Comparison of ENCODE assay signal across 8 mouse cellular contexts in genomic region chr11:74863471-74863870, GRCm38 (mm10). TPM values are rescaled to one million over a fixed set of nuclear protein-coding genes. Genes with fewer than 3 reads are reported as not detected.
DNase-seq lines count a peak whose midpoint lies in the region; ATAC-seq and TF ChIP-seq lines count a peak whose summit lies in the region.

No protein-coding gene starts in this region.

- 25% methylated on average over 11 of the region's 11 CpGs for WGBS in neural tube, embryonic 11.5 days

- peak; percentile 50 for TF ChIP-seq CTCF in left cerebral cortex, adult 2 months (IDR thresholded peaks at IDR 0.05)

- no peak overlapping the region for H3K4me2 ChIP-seq in neural tube, embryonic 11.5 days (ENCODE audit: low read depth)

- no peak overlapping the region for H3K9ac ChIP-seq in neural tube, embryonic 11.5 days (ENCODE audit: low read length)

- no peaks in the 10 kb centered on the region; the same call in 1 of the 2 replicates for H3K36me3 ChIP-seq in neural tube, embryonic 11.5 days (ENCODE audit: control insufficient read depth, insufficient read depth, low read length)

- no peaks in the 10 kb centered on the region for H3K9me3 ChIP-seq in neural tube, embryonic 11.5 days (ENCODE audit: control insufficient read depth, low read length)

- no peaks in the 10 kb centered on the region for H3K4me1 ChIP-seq in neural tube, embryonic 11.5 days (ENCODE audit: control insufficient read depth, insufficient read depth, low read length)

- H3K4me3 ChIP-seq in left cerebral cortex, adult 2 months, result no peak overlapping the region
- H3K4me3 ChIP-seq in neural tube, embryonic 11.5 days (ENCODE audit: low read depth, low read length), result no peak overlapping the region

- no peaks in the 10 kb centered on the region for H3K27me3 ChIP-seq in neural tube, embryonic 11.5 days (ENCODE audit: control insufficient read depth, insufficient read depth, low read length)

- peak; percentile 73 for DNase-seq in cerebellum, postnatal 14 days
- no peak for DNase-seq in cerebellum, adult 9-10 months
- DNase-seq in left cerebral cortex, adult 2 months (ENCODE audit: extremely low spot score in 1 of 2, low spot score in 2 of 2), result no peak
- no peak for DNase-seq in left cerebral cortex, postnatal 14 days (ENCODE audit: low spot score in 2 of 2)
- DNase-seq in heart, postnatal 4 days, result peak; percentile 55
- peak; percentile 50 for DNase-seq in neural tube, embryonic 11.5 days (ENCODE audit: low spot score)
- DNase-seq in urinary bladder, adult 18-20 months (ENCODE audit: low spot score in 2 of 2), result no peak
- no peak for DNase-seq in frontal cortex, postnatal 25 days (ENCODE audit: low spot score in 2 of 2)

- no peak overlapping the region for H3K27ac ChIP-seq in left cerebral cortex, adult 2 months
- H3K27ac ChIP-seq in neural tube, embryonic 11.5 days (ENCODE audit: low read depth, low read length), result no peak overlapping the region

- no peak for ATAC-seq in neural tube, embryonic 11.5 days (ENCODE audit: insufficient read depth, low FRiP score, low TSS enrichment)

- intact Hi-C loops in left cerebral cortex, adult 2 months (cut with DNase I), result no loop called here
- intact Hi-C loops in left cerebral cortex, postnatal 14 days (cut with DNase I), result no loop called here

RNA-seq across cellular contexts. Expression of gene Mnt, which starts 32.8 kb away (rescaled TPM):
- 10 to 100 TPM; 32.4 to 37.3 TPM for total RNA-seq in left cerebral cortex, adult 2 months (2021)
- total RNA-seq in left cerebral cortex, postnatal 14 days (2021), result 10 to 100 TPM; 31.5 to 32.0 TPM
- total RNA-seq in heart, postnatal 4 days (2021), result 10 to 100 TPM; 14.8 to 15.7 TPM
- 5.2 and 6.9 TPM in 2 replicates for polyA plus RNA-seq in neural tube, embryonic 11.5 days (2014; fragmentation: Nextera tagmentation; extraction: Ambion mirVana)

RNA-seq across cellular contexts. Expression of gene Sgsm2, which starts 33.4 kb away (rescaled TPM):
- 10 to 100 TPM; 83.1 to 94.5 TPM for total RNA-seq in left cerebral cortex, adult 2 months (2021)
- total RNA-seq in left cerebral cortex, postnatal 14 days (2021), result 10 to 100 TPM; 65.9 to 68.4 TPM
- 10 to 100 TPM; 14.6 to 14.9 TPM for total RNA-seq in heart, postnatal 4 days (2021)
- 7.9 and 8.1 TPM in 2 replicates for polyA plus RNA-seq in neural tube, embryonic 11.5 days (2014; fragmentation: Nextera tagmentation; extraction: Ambion mirVana)

RNA-seq across cellular contexts. Expression of gene Tsr1, which starts 34.4 kb away (rescaled TPM):
- total RNA-seq in left cerebral cortex, adult 2 months (2021), result 10 to 100 TPM; 28.2 to 34.0 TPM
- total RNA-seq in left cerebral cortex, postnatal 14 days (2021), result 10 to 100 TPM; 29.6 to 33.0 TPM
- 10 to 100 TPM; 20.0 to 22.6 TPM for total RNA-seq in heart, postnatal 4 days (2021)
- 49.6 and 50.0 TPM in 2 replicates for polyA plus RNA-seq in neural tube, embryonic 11.5 days (2014; fragmentation: Nextera tagmentation; extraction: Ambion mirVana)

Comparison
In these comparisons a context has a peak if more than half of its experiments do, and no peak if none do; other contexts are left out.
1. DNase-seq: peak in cerebellum, postnatal 14 days (2 of 2), heart, postnatal 4 days (single experiment) and neural tube, embryonic 11.5 days (single experiment); none in cerebellum, adult 9-10 months (single experiment), left cerebral cortex, adult 2 months (0 of 2), left cerebral cortex, postnatal 14 days (0 of 2), urinary bladder, adult 18-20 months (0 of 2) and frontal cortex, postnatal 25 days (0 of 2).
2. RNA of gene Sgsm2, which starts 33.4 kb away (total RNA-seq): 83.1 to 94.5 TPM in left cerebral cortex, adult 2 months and 65.9 to 68.4 TPM in left cerebral cortex, postnatal 14 days; 14.6 to 14.9 TPM in heart, postnatal 4 days; every median in the first group is over 4 times any median in the second.